Mouse (Mus musculus) inflammation-experienced regulatory T-cells, adult 16 weeks (primary cell): Measurements from ENCODE around the gene H2al1i. TPM values are rescaled to one million over a fixed set of nuclear protein-coding genes. Genes with fewer than 3 reads are reported as not detected.

Source experiments
- polyA plus RNA-seq: library from polyadenylated mRNA; unstranded; fragments of 100-300 nt; shearing (Covaris generic); gene quantifications from one replicate; pipeline ENCODE4 v1.2.1, GENCODE M21; 2017

The H2al1i gene
- polyA plus RNA-seq: not detected

GRCm38 (mm10) chrX:11324359-11324758, at the start of gene H2al1i:
Gene H2al1i, plus strand, starts transcription at chrX:11324659.

GRCm38 (mm10) chrX:11298957-11299356, 25.5 kb upstream of the H2al1i start, which contains the start of gene H2al1a:
Gene H2al1a, plus strand, starts transcription at chrX:11299257.

GRCm38 (mm10) chrX:11302132-11302531, 22.3 kb upstream of the H2al1i start, which contains the start of gene H2al1b:
Gene H2al1b, plus strand, starts transcription at chrX:11302432.

GRCm38 (mm10) chrX:11305355-11305754, 19.1 kb upstream of the H2al1i start, which contains the start of gene H2al1c:
Gene H2al1c, plus strand, starts transcription at chrX:11305655.

GRCm38 (mm10) chrX:11308524-11308923, 15.9 kb upstream of the H2al1i start, which contains the start of gene H2al1d:
Gene H2al1d, plus strand, starts transcription at chrX:11308824.

GRCm38 (mm10) chrX:11311634-11312033, 12.8 kb upstream of the H2al1i start, which contains the start of gene H2al1e:
Gene H2al1e, plus strand, starts transcription at chrX:11311934.

GRCm38 (mm10) chrX:11314858-11315257, 9.6 kb upstream of the H2al1i start, which contains the start of gene H2al1f:
Gene H2al1f, plus strand, starts transcription at chrX:11315158.

GRCm38 (mm10) chrX:11317956-11318355, 6.5 kb upstream of the H2al1i start, which contains the start of gene H2al1g:
Gene H2al1g, plus strand, starts transcription at chrX:11318256.

GRCm38 (mm10) chrX:11321192-11321591, 3.3 kb upstream of the H2al1i start, which contains the start of gene H2al1h:
Gene H2al1h, plus strand, starts transcription at chrX:11321492.

GRCm38 (mm10) chrX:11327522-11327921, 3.1 kb downstream of the H2al1i start, which contains the start of gene H2al1j:
Gene H2al1j, plus strand, starts transcription at chrX:11327822.

Other genes starting within 250 kb of the H2al1i start
- not detected for gene H2al1a, start 25.4 kb upstream of the H2al1i start, polyA plus RNA-seq
- not detected for gene H2al1b, start 22.2 kb upstream of the H2al1i start, polyA plus RNA-seq
- gene H2al1c, start 19.0 kb upstream of the H2al1i start, polyA plus RNA-seq: not detected
- gene H2al1d, start 15.8 kb upstream of the H2al1i start, polyA plus RNA-seq: not detected
- gene H2al1e, start 12.7 kb upstream of the H2al1i start, polyA plus RNA-seq: not detected
- gene H2al1f, start 9.5 kb upstream of the H2al1i start, polyA plus RNA-seq: not detected
- gene H2al1g, start 6.4 kb upstream of the H2al1i start, polyA plus RNA-seq: not detected
- not detected for gene H2al1h, start 3.2 kb upstream of the H2al1i start, polyA plus RNA-seq
- gene H2al1j, start 3.2 kb downstream of the H2al1i start, polyA plus RNA-seq: not detected